In genomic region chr2:129518526-129518925, GRCm38 (mm10) we compare ENCODE assay signal across 35 mouse cellular contexts. TPM values are rescaled to one million over a fixed set of nuclear protein-coding genes. Genes with fewer than 3 reads are reported as not detected.
"Had no signal": no experiment of that assay in that cellular context is flagged by ENCODE, and none has a peak within 500 bp of the region (broad histone marks: within the 10 kb centered on the region; RNA-seq: fewer than 3 reads in every experiment).

No protein-coding gene starts in this region.

- H3K9me3 ChIP-seq: embryonic facial prominence, embryonic 10.5 days; embryonic facial prominence, embryonic 12.5 days; embryonic facial prominence, embryonic 13.5 days; embryonic facial prominence, embryonic 15.5 days; forebrain, embryonic 10.5 days; forebrain, embryonic 12.5 days; forebrain, embryonic 13.5 days; forebrain, embryonic 15.5 days had no signal

- H3K27me3 ChIP-seq: embryonic facial prominence, embryonic 12.5 days; embryonic facial prominence, embryonic 13.5 days; embryonic facial prominence, embryonic 15.5 days; forebrain, embryonic 12.5 days; forebrain, embryonic 13.5 days; forebrain, embryonic 15.5 days had no signal

- H3K36me3 ChIP-seq: embryonic facial prominence, embryonic 10.5 days; embryonic facial prominence, embryonic 12.5 days; embryonic facial prominence, embryonic 13.5 days; embryonic facial prominence, embryonic 15.5 days; forebrain, embryonic 10.5 days; forebrain, embryonic 12.5 days; forebrain, embryonic 15.5 days had no signal

- H3K4me2 ChIP-seq: embryonic facial prominence, embryonic 12.5 days; embryonic facial prominence, embryonic 13.5 days; embryonic facial prominence, embryonic 15.5 days; forebrain, embryonic 12.5 days; forebrain, embryonic 13.5 days; forebrain, embryonic 15.5 days had no signal

- H3K4me3 ChIP-seq: embryonic facial prominence, embryonic 10.5 days; embryonic facial prominence, embryonic 12.5 days; embryonic facial prominence, embryonic 13.5 days; embryonic facial prominence, embryonic 15.5 days; erythroblast, embryonic 14.5 days; forebrain, embryonic 10.5 days; forebrain, embryonic 12.5 days; forebrain, embryonic 13.5 days; forebrain, embryonic 15.5 days; gastrocnemius, adult 2 months; heart, adult 2 months had no signal

- ATAC-seq: forebrain, embryonic 13.5 days; forebrain, embryonic 14.5 days; forebrain, embryonic 15.5 days; forebrain, embryonic 16.5 days; forebrain, postnatal 0 days had no signal

- DNase-seq: cerebellum, adult 2 months; cerebellum, adult 8-10 months; cerebellum, adult 9-10 months; cerebellum, adult 9-11 months; cerebellum, postnatal 10 days; cerebellum, postnatal 14 days; cerebellum, postnatal 25 days; cerebellum, postnatal 36 days; embryo, embryonic 11 days; forebrain, postnatal 0 days; gastrocnemius, adult 2 months; gastrocnemius, postnatal 10 days; gastrocnemius, postnatal 14 days; gastrocnemius, postnatal 25 days; gastrocnemius, postnatal 36 days; heart, adult 18-20 months; heart, adult 2 months had no signal

- H3K9ac ChIP-seq: embryonic facial prominence, embryonic 12.5 days; embryonic facial prominence, embryonic 13.5 days; embryonic facial prominence, embryonic 15.5 days; forebrain, embryonic 12.5 days; forebrain, embryonic 13.5 days; forebrain, embryonic 15.5 days; forebrain, postnatal 0 days had no signal

- H3K4me1 ChIP-seq: embryonic facial prominence, embryonic 12.5 days had no signal

- H3K27ac ChIP-seq: embryonic facial prominence, embryonic 10.5 days; embryonic facial prominence, embryonic 12.5 days; embryonic facial prominence, embryonic 13.5 days; embryonic facial prominence, embryonic 15.5 days; forebrain, embryonic 10.5 days; forebrain, embryonic 12.5 days; forebrain, embryonic 13.5 days; forebrain, embryonic 15.5 days; gastrocnemius, adult 2 months; heart, adult 2 months had no signal

RNA-seq across cellular contexts. Expression of gene F830045P16Rik, which starts 17.9 kb away (rescaled TPM):
- total RNA-seq: common myeloid progenitor, adult 5-6 weeks; forebrain, postnatal 0 days; gastrocnemius, adult 18-20 months; gastrocnemius, adult 2 months; gastrocnemius, adult 8-10 months; gastrocnemius, postnatal 14 days; gastrocnemius, postnatal 25 days; gastrocnemius, postnatal 36 days; heart, adult 18-20 months had no signal
- polyA plus RNA-seq: cortical plate, adult 2 months; embryonic facial prominence, embryonic 10.5 days; embryonic facial prominence, embryonic 11.5 days; embryonic facial prominence, embryonic 12.5 days; embryonic facial prominence, embryonic 13.5 days; erythroblast, embryonic 14.5 days; forebrain, embryonic 10.5 days; forebrain, embryonic 11.5 days; forebrain, embryonic 12.5 days; forebrain, embryonic 13.5 days; forebrain, embryonic 14.5 days; forebrain, embryonic 15.5 days; forebrain, embryonic 16.5 days; forebrain, postnatal 0 days; gonadal fat pad, adult 2 months; heart, adult 2 months had no signal
